Mouse (Mus musculus) embryo, embryonic 10 days (tissue): Measurements from ENCODE around the gene Abcc10.
A peak's percentile ranks its signal among the peaks of the same experiment; 100 is the strongest.

ENCODE experiments used
- DNase-seq: peaks from one replicate; pipeline ENCODE4 v3.0.0-alpha.2; 2015; ENCODE audit warnings: low spot score

Abcc10 gene

GRCm38 (mm10) chr17:46327906-46328534 is at the start of gene Abcc10:
Gene Abcc10, minus strand, starts transcription at chr17:46328352.
- peak; percentile 96 for DNase-seq

- peak; percentile 16 for DNase-seq
Measured at GRCm38 (mm10) chr17:46371783-46372182, 43.6 kb upstream of the Abcc10 start.

- no peak for DNase-seq
Measured at GRCm38 (mm10) chr17:46351026-46351700, 23.0 kb upstream of the Abcc10 start.

GRCm38 (mm10) chr17:46341208-46341607 is 13.1 kb upstream of the Abcc10 start:
- DNase-seq = no peak

GRCm38 (mm10) chr17:46336475-46336874 is 8.3 kb upstream of the Abcc10 start:
- DNase-seq = peak; percentile 45

GRCm38 (mm10) chr17:46328723-46329122 is 571 bp upstream of the Abcc10 start:
- DNase-seq = no peak

GRCm38 (mm10) chr17:46327413-46327905 is 693 bp downstream of the Abcc10 start:
- peak; percentile 38 for DNase-seq

GRCm38 (mm10) chr17:46322046-46322823 is 5.9 kb downstream of the Abcc10 start:
- no peak for DNase-seq

GRCm38 (mm10) chr17:46320492-46320891 is 7.7 kb downstream of the Abcc10 start:
- DNase-seq = no peak

GRCm38 (mm10) chr17:46315813-46316212 is 12.3 kb downstream of the Abcc10 start:
- no peak for DNase-seq

GRCm38 (mm10) chr17:46313135-46313715 is 14.9 kb downstream of the Abcc10 start:
- no peak for DNase-seq

- no peak for DNase-seq
Measured at GRCm38 (mm10) chr17:46310515-46310914, 17.6 kb downstream of the Abcc10 start.

GRCm38 (mm10) chr17:46309835-46310234 is 18.3 kb downstream of the Abcc10 start:
- DNase-seq = no peak

- DNase-seq = no peak
Measured at GRCm38 (mm10) chr17:46306956-46307355, 21.2 kb downstream of the Abcc10 start.

GRCm38 (mm10) chr17:46304184-46304583 is 24.0 kb downstream of the Abcc10 start:
- DNase-seq = no peak

GRCm38 (mm10) chr17:46301892-46302291 is 26.3 kb downstream of the Abcc10 start:
- DNase-seq = no peak

- peak; percentile 97 for DNase-seq
Measured at GRCm38 (mm10) chr17:46298220-46298913, 29.8 kb downstream of the Abcc10 start.

- DNase-seq = peak; percentile 48
Measured at GRCm38 (mm10) chr17:46297364-46298219, 30.6 kb downstream of the Abcc10 start, which contains the start of gene Dlk2. Gene Dlk2, plus strand, starts transcription at chr17:46297421.

- no peak for DNase-seq
Measured at GRCm38 (mm10) chr17:46297028-46297363, 31.2 kb downstream of the Abcc10 start.

GRCm38 (mm10) chr17:46296601-46297000 is 31.6 kb downstream of the Abcc10 start:
- DNase-seq = no peak

- DNase-seq = no peak
Measured at GRCm38 (mm10) chr17:46287678-46288095, 40.5 kb downstream of the Abcc10 start.
